Mouse (Mus musculus) limb, embryonic 14.5 days (tissue): ENCODE results near the gene Pdgfc. TPM values are rescaled to one million over a fixed set of nuclear protein-coding genes. Genes with fewer than 3 reads are reported as not detected.
A peak's percentile ranks its signal among the peaks of the same experiment; 100 is the strongest.

Experiments
- ATAC-seq: fragments of 200-750 bp; cut with Nextera tagmentation; 2 replicates; pipeline ENCODE4 v1.8.0; 2017; ENCODE audit warnings: low read depth, moderate number of reproducible peaks, moderate TSS enrichment; ENCODE audit not compliant: low FRiP score
- DNase-seq: peaks from one replicate; pipeline ENCODE4 v3.0.0-alpha.2; 2015; ENCODE audit warnings: low spot score
- H3K27ac ChIP-seq: fragments of 300-500 bp; sonication (generic); replicated peaks from 2 replicates; pipeline ENCODE4 v1.5.1; 2014; ENCODE audit warnings: low read depth, mild to moderate bottlenecking, low read length, moderate library complexity, mixed read lengths
- H3K27me3 ChIP-seq: fragments of 300-500 bp; sonication (generic); 2 replicates; pipeline ENCODE4 v1.6.1; 2014; ENCODE audit warnings: low read length, mixed read lengths; ENCODE audit not compliant: control insufficient read depth, insufficient read depth
- H3K36me3 ChIP-seq: fragments of 300-500 bp; sonication (generic); 2 replicates; pipeline ENCODE4 v1.6.1; 2014; ENCODE audit warnings: mild to moderate bottlenecking, low read length, moderate library complexity, mixed read lengths; ENCODE audit not compliant: control insufficient read depth, insufficient read depth
- H3K4me1 ChIP-seq: fragments of 300-500 bp; sonication (generic); 2 replicates; pipeline ENCODE4 v1.6.1; 2014; ENCODE audit warnings: antibody characterized with exemption, low read length, mixed read lengths; ENCODE audit not compliant: control insufficient read depth, insufficient read depth
- H3K4me2 ChIP-seq: fragments of 300-500 bp; sonication (generic); replicated peaks from 2 replicates; pipeline ENCODE4 v1.6.1; 2014; ENCODE audit warnings: low read depth, mild to moderate bottlenecking, low read length, moderate library complexity; ENCODE audit not compliant: severe bottlenecking
- H3K4me3 ChIP-seq: fragments of 300-500 bp; sonication (generic); replicated peaks from 2 replicates; pipeline ENCODE4 v1.5.1; 2014; ENCODE audit warnings: low read length
- H3K9ac ChIP-seq: fragments of 300-500 bp; sonication (generic); 2 replicates; pipeline ENCODE4 v1.6.1; 2014; ENCODE audit warnings: mild to moderate bottlenecking, low read depth, low read length, moderate library complexity; ENCODE audit not compliant: severe bottlenecking
- H3K9me3 ChIP-seq: fragments of 300-500 bp; sonication (generic); 2 replicates; pipeline ENCODE4 v1.6.1; 2016; ENCODE audit warnings: low read length; ENCODE audit not compliant: control insufficient read depth
- POLR2A ChIP-seq: fragments of 200-500 bp; IDR thresholded peaks from 2 replicates; pipeline ENCODE4 v1.8.0; 2012; ENCODE audit warnings: inconsistent platforms, mild to moderate bottlenecking, moderate library complexity, borderline replicate concordance; ENCODE audit not compliant: insufficient read depth, insufficient read length; ENCODE audit errors: extremely low read depth
- WGBS: fragments of 180-500 bp; shearing (Covaris S2); extraction: QIAGEN DNeasy Blood & Tissue Kit; methylation state at CpG from one replicate; pipeline ENCODE4 v1.1.7; 2014; 5-methylcytosine and 5-hydroxymethylcytosine counted together
- polyA plus RNA-seq, 2 experiments: library from polyadenylated mRNA; depleted of rRNA in 1 of 2; stranded (reverse) in 1 of 2; unstranded in 1 of 2; fragments of >200 nt; fragmentation: Nextera tagmentation in 1 of 2; extraction: Ambion mirVana in 1 of 2; gene quantifications; 2 replicates each; pipeline versions ENCODE4 v1.2.1 to v1.2.3; 2012 to 2014

Gene Pdgfc
- polyA plus RNA-seq, 2 experiments: 32.1 to 44.8 TPM

DNA sequence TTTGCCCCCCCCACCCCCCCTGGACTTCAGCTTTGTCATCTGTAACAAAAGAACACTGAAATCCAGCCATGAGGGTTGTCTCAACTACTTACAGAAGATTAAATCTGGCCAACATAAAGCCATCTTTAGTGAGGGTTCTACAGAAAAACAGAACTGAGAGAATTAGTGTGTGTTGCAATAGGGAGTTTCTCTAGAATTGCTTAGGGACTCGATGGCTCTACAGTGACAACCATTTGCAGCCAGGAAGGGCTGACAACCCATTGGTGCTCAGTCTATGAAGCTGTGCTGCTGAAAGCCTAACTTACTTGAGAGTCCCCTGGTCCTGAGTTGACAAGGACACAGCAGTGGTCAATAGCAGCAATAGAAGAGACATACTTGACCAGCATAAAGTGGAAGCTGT is 21.5 kb downstream of the Pdgfc start:
- no peaks in the 10 kb centered on the region for H3K27me3 ChIP-seq
- H3K36me3 ChIP-seq: no peaks in the 10 kb centered on the region
- H3K4me1 ChIP-seq: peaks cover 8% of the 10 kb centered on the region; the same call in 1 of the 2 replicates
- DNase-seq: no peak
- no peak for TF ChIP-seq POLR2A
- H3K9me3 ChIP-seq: no peaks in the 10 kb centered on the region
- H3K9ac ChIP-seq: no peak overlapping the region
- H3K27ac ChIP-seq: no peak overlapping the region
- no peak overlapping the region for H3K4me3 ChIP-seq
- no peak overlapping the region for H3K4me2 ChIP-seq
- ATAC-seq: no peak
- WGBS: 83% methylated on average over 1 of the region's 1 CpGs

DNA sequence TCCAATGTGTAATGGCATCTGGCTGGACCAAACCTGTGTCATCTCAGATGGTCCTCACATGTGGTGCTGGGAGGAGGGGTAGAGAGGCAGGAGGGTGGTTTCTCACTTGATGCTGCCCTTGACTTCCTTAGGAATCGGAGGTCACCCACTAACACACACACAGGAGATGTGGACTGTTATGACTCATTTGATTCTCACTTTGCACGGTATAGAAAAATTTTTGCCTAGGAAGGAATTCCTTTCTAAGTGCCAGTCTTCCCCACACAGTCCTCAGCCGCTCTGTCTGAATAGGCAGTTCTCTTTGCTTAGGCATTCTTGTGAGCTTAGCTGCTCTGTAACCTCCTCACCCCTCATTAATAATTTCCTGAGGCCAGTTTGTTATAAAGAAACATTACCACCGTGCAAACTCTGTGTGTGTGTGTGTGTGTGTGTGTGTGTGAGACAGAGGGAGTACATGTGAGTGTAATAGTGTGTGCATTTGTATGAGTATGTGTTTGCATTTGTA is 22.4 kb downstream of the Pdgfc start:
- no peaks in the 10 kb centered on the region for H3K9me3 ChIP-seq
- no peaks in the 10 kb centered on the region for H3K27me3 ChIP-seq
- H3K36me3 ChIP-seq: no peaks in the 10 kb centered on the region
- no peak for DNase-seq
- ATAC-seq: peak; percentile 55
- TF ChIP-seq POLR2A: no peak
- 0 out of 2 replicates have a peak overlapping the region, but pooled peaks have one; percentile 19 for H3K27ac ChIP-seq
- H3K4me2 ChIP-seq: no peak overlapping the region
- no peak overlapping the region for H3K4me3 ChIP-seq
- WGBS: 33% methylated on average over 4 of the region's 4 CpGs
- peaks cover 8% of the 10 kb centered on the region; the same call in 1 of the 2 replicates for H3K4me1 ChIP-seq
- H3K9ac ChIP-seq: no peak overlapping the region

DNA sequence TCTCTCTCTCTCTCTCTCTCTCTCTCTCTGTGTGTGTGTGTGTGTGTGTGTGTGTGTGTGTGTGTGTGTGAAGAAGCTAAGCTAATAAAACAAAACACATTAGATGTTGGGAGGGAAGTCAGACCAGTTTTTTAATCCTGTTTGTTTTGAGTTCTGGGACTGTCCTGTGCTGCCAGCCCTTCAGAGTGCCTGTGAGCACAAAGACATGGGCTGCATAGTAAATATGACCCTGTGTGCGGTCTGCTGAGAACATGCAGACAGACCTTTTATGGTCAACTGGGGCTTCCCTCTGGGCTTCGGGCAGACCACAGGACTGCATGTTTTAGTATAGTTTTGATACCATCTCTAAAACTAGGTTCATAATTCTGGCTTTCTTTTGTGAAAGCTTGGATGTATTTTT is 32.3 kb downstream of the Pdgfc start:
- no peaks in the 10 kb centered on the region for H3K27me3 ChIP-seq
- no peak for ATAC-seq

DNA sequence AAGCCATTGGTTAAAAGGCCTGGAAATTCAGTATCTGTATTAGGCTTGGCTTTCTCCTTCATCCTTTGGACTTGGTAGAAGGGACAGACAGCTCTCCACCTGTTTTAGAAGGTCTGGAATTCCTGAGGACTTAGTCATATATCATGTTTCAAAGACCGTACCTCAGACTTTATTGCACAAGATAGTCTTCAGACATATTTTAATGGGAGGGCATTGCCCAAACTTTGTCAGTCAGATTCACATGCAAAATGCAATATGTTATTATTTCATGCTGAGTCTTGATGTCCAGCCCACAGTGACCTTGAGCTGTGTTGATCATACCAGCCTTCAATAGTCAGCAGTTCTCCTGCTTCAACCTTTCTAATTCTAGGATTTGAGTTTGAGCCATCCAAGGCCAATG is 64.9 kb downstream of the Pdgfc start:
- Histone ChIP-seq H3K4me2 (no peak overlapping the region), H3K4me3 (no peak overlapping the region), H3K9me3 (no peaks in the 10 kb centered on the region), H3K36me3 (no peaks in the 10 kb centered on the region), H3K9ac (no peak overlapping the region), H3K4me1 (no peaks in the 10 kb centered on the region), H3K27ac (no peak overlapping the region), H3K27me3 (no peaks in the 10 kb centered on the region)
- no peak for ATAC-seq
- WGBS: 48% methylated on average over 1 of the region's 1 CpGs
- TF ChIP-seq POLR2A: no peak
- no peak for DNase-seq

More for the DNA sequence above, 32.3 kb downstream of the Pdgfc start:
- Histone ChIP-seq H3K4me2 (no peak overlapping the region), H3K4me1 (peaks cover 3% of the 10 kb centered on the region), H3K9me3 (no peaks in the 10 kb centered on the region), H3K36me3 (no peaks in the 10 kb centered on the region), H3K27ac (no peak overlapping the region), H3K9ac (no peak overlapping the region), H3K4me3 (no peak overlapping the region)
- WGBS: 23% methylated on average over 2 of the region's 2 CpGs
- no peak for TF ChIP-seq POLR2A
- no peak for DNase-seq

DNA sequence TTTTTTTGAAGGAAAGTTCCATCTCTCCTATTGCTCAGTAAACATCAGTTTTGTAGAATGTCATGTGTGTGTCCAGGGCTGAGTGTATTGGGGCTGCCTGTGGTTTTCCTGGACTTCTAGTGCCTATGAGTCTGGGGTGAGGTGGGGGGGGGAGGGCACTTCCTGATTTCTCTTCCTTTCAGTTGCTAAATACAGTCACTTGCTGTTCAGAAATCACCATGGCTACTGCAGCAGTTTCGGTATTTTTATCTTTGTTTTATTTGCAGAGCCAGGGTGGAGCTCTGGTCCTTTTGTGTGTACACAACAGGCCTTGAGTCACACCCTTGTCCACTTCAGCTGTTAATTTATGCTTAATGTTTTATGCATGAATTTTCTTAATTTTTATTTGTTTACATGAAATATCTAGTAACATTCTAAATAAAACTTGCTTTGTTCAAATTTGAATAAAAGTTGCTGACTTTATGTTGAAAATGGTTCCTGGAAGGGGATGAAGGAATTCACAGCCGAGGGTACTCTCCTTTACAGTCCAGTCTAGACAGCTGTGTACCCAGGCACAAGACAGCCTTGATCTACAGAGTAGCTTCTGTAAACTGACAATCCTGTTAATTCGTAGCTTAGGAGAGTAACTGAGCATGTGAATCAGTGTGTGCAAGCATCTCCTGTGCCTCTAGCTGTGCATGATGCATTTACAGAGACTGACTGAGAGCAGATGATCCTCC is 66.1 kb downstream of the Pdgfc start:
- Histone ChIP-seq H3K27ac (no peak overlapping the region), H3K36me3 (no peaks in the 10 kb centered on the region), H3K27me3 (no peaks in the 10 kb centered on the region), H3K4me3 (no peak overlapping the region), H3K9me3 (no peaks in the 10 kb centered on the region), H3K4me2 (no peak overlapping the region), H3K4me1 (no peaks in the 10 kb centered on the region), H3K9ac (no peak overlapping the region)
- no peak for DNase-seq
- TF ChIP-seq POLR2A: no peak
- ATAC-seq: no peak; the same call in 1 of the 2 replicates
- 28% methylated on average over 3 of the region's 3 CpGs for WGBS
